Mouse (Mus musculus) intestine, postnatal 0 days (tissue): ENCODE results near the gene Cenpo. TPM values are rescaled to one million over a fixed set of nuclear protein-coding genes. Genes with fewer than 3 reads are reported as not detected.

Experiments
- ATAC-seq: fragments of 200-750 bp; cut with Nextera tagmentation; 2 replicates; pipeline ENCODE4 v1.8.0; 2017; ENCODE audit warnings: mild to moderate bottlenecking, moderate TSS enrichment, moderate library complexity
- H3K27ac ChIP-seq: fragments of 300-500 bp; sonication (generic); 2 replicates; pipeline ENCODE4 v1.5.1; 2014; ENCODE audit warnings: mild to moderate bottlenecking, low read depth, low read length, moderate library complexity
- H3K27me3 ChIP-seq: fragments of 300-500 bp; sonication (generic); replicated peaks from 2 replicates; pipeline ENCODE4 v1.6.1; 2014; ENCODE audit warnings: low read length, mixed read lengths; ENCODE audit not compliant: control insufficient read depth, insufficient read depth
- H3K36me3 ChIP-seq: fragments of 300-500 bp; sonication (generic); 2 replicates; pipeline ENCODE4 v1.6.1; 2014; ENCODE audit warnings: mild to moderate bottlenecking, moderate library complexity; ENCODE audit not compliant: control insufficient read depth, insufficient read depth
- H3K4me1 ChIP-seq: fragments of 300-500 bp; sonication (generic); replicated peaks from 2 replicates; pipeline ENCODE4 v1.6.1; 2014; ENCODE audit warnings: antibody characterized with exemption, low read length, mixed read lengths; ENCODE audit not compliant: control insufficient read depth, insufficient read depth
- H3K4me2 ChIP-seq: fragments of 300-500 bp; sonication (generic); replicated peaks from 2 replicates; pipeline ENCODE4 v1.6.1; 2014; ENCODE audit warnings: low read depth, mild to moderate bottlenecking, moderate library complexity
- H3K4me3 ChIP-seq: fragments of 300-500 bp; sonication (generic); 2 replicates; pipeline ENCODE4 v1.5.1; 2014; ENCODE audit warnings: low read depth, low read length
- H3K9ac ChIP-seq: fragments of 300-500 bp; sonication (generic); 2 replicates; pipeline ENCODE4 v1.6.1; 2014; ENCODE audit warnings: mild to moderate bottlenecking, low read depth, low read length
- H3K9me3 ChIP-seq: fragments of 300-500 bp; sonication (generic); 2 replicates; pipeline ENCODE4 v1.6.1; 2016; ENCODE audit warnings: mixed run types; ENCODE audit not compliant: control insufficient read depth
- CTCF ChIP-seq: sonication (generic); IDR thresholded peaks from 2 replicates; pipeline ENCODE4 v1.5.1; 2016; ENCODE audit warnings: low read depth, mild to moderate bottlenecking, control low read depth, antibody characterized with exemption, moderate library complexity
- WGBS: fragments of 180-500 bp; shearing (Covaris S2); extraction: QIAGEN DNeasy Blood & Tissue Kit; methylation state at CpG from one replicate; pipeline ENCODE4 v1.1.7; 2014; 5-methylcytosine and 5-hydroxymethylcytosine counted together
- polyA plus RNA-seq: library from polyadenylated mRNA; unstranded; fragments of >200 nt; fragmentation: Nextera tagmentation; extraction: Ambion mirVana; gene quantifications from 2 replicates; pipeline ENCODE4 v1.2.1, GENCODE M21; 2015

Gene Cenpo
- polyA plus RNA-seq, 1 experiment from 2014 or later: 5.2 TPM

GRCm38 (mm10) chr12:4232777-4233176 lies 1.3 kb downstream of the Cenpo start:
- H3K36me3 ChIP-seq: peaks cover 38% of the 10 kb centered on the region
- ATAC-seq: no peak
- H3K4me1 ChIP-seq: no peaks in the 10 kb centered on the region
- WGBS: 29% methylated on average over 4 of the region's 4 CpGs
- TF ChIP-seq CTCF: no peak
- peak overlapping the region; percentile 73 for H3K4me2 ChIP-seq
- H3K27me3 ChIP-seq: no peaks in the 10 kb centered on the region
- 0 out of 2 replicates have a peak overlapping the region, but pooled peaks have one; percentile 50 for H3K9ac ChIP-seq
- no peak overlapping the region for H3K27ac ChIP-seq
- H3K9me3 ChIP-seq: no peaks in the 10 kb centered on the region
- peak overlapping the region; percentile 68 for H3K4me3 ChIP-seq

GRCm38 (mm10) chr12:4230156-4230555 lies 3.9 kb downstream of the Cenpo start:
- no peak for ATAC-seq
- WGBS: 89% methylated on average over 7 of the region's 7 CpGs

GRCm38 (mm10) chr12:4212908-4213307 lies 21.2 kb downstream of the Cenpo start:
- no peak overlapping the region for H3K27ac ChIP-seq

More at GRCm38 (mm10) chr12:4230156-4230555, 3.9 kb downstream of the Cenpo start:
- Histone ChIP-seq H3K4me2 (no peak overlapping the region), H3K27ac (no peak overlapping the region), H3K27me3 (no peaks in the 10 kb centered on the region), H3K9ac (no peak overlapping the region), H3K9me3 (no peaks in the 10 kb centered on the region), H3K4me1 (no peaks in the 10 kb centered on the region), H3K36me3 (peaks cover 57% of the 10 kb centered on the region), H3K4me3 (no peak overlapping the region)
- no peak for TF ChIP-seq CTCF

GRCm38 (mm10) chr12:4211174-4211573 lies 22.9 kb downstream of the Cenpo start:
- H3K36me3 ChIP-seq: peaks cover 75% of the 10 kb centered on the region
- 80% methylated on average over 9 of the region's 9 CpGs for WGBS
- no peak overlapping the region for H3K27ac ChIP-seq
- no peak for ATAC-seq
- H3K27me3 ChIP-seq: no peaks in the 10 kb centered on the region
- H3K9me3 ChIP-seq: no peaks in the 10 kb centered on the region
- no peak overlapping the region for H3K4me3 ChIP-seq
- H3K4me1 ChIP-seq: no peaks in the 10 kb centered on the region
- TF ChIP-seq CTCF: no peak; the same call in 1 of the 2 replicates
- H3K9ac ChIP-seq: no peak overlapping the region
- no peak overlapping the region for H3K4me2 ChIP-seq

More at GRCm38 (mm10) chr12:4212908-4213307, 21.2 kb downstream of the Cenpo start:
- no peak overlapping the region for H3K4me3 ChIP-seq
- H3K4me2 ChIP-seq: no peak overlapping the region
- H3K4me1 ChIP-seq: no peaks in the 10 kb centered on the region
- H3K27me3 ChIP-seq: no peaks in the 10 kb centered on the region
- H3K9ac ChIP-seq: no peak overlapping the region
- no peak for ATAC-seq
- TF ChIP-seq CTCF: no peak
- WGBS: 48% methylated on average over 8 of the region's 8 CpGs
- H3K36me3 ChIP-seq: peaks cover 74% of the 10 kb centered on the region
- no peaks in the 10 kb centered on the region for H3K9me3 ChIP-seq

GRCm38 (mm10) chr12:4209196-4209595 lies 24.9 kb downstream of the Cenpo start:
- Histone ChIP-seq H3K36me3 (peaks cover 64% of the 10 kb centered on the region), H3K4me1 (no peaks in the 10 kb centered on the region), H3K27me3 (no peaks in the 10 kb centered on the region), H3K4me2 (no peak overlapping the region), H3K4me3 (no peak overlapping the region), H3K27ac (no peak overlapping the region), H3K9ac (no peak overlapping the region), H3K9me3 (no peaks in the 10 kb centered on the region)
- WGBS: 97% methylated on average over 9 of the region's 9 CpGs
- TF ChIP-seq CTCF: no peak
- no peak for ATAC-seq

GRCm38 (mm10) chr12:4208405-4209133 lies 25.5 kb downstream of the Cenpo start:
- Histone ChIP-seq H3K27ac (no peak overlapping the region), H3K4me2 (no peak overlapping the region), H3K4me3 (no peak overlapping the region), H3K9me3 (no peaks in the 10 kb centered on the region), H3K36me3 (peaks cover 65% of the 10 kb centered on the region), H3K4me1 (no peaks in the 10 kb centered on the region), H3K27me3 (no peaks in the 10 kb centered on the region), H3K9ac (no peak overlapping the region)
- WGBS: 81% methylated on average over 15 of the region's 15 CpGs
- TF ChIP-seq CTCF: peak; percentile 81
- ATAC-seq: no peak
